Mouse (Mus musculus): ENCODE results near the gene Magi2. TPM values are rescaled to one million over a fixed set of nuclear protein-coding genes. Genes with fewer than 3 reads are reported as not detected.

Gene Magi2
- polyA plus RNA-seq, 1 experiment, result 0.18 TPM

DNA sequence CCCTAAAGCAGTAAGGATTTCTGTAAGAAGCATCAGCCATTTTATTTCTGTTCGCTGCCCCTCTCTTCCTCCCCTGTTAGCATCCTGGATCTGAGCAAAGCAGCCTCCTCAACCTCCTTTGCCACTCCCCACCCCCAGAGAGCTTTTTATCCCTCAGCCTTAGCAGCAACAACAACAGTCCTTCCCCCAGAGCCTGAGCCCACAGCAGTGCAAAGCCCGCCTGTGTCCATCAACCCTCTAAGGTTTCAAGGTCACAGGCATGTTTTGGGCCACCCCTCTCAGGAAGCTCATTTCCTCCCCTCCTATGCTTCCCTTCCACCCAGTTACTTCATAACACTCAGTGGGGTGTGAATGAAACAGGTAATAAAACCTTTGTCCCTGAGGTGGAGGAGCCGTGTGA is 1309.7 kb downstream of the Magi2 start:
- TF ChIP-seq FOSL1 (IDR thresholded peaks at IDR 0.05; ENCODE audit: insufficient read depth, low read length, poor library complexity, severe bottlenecking), result no peak
- TF ChIP-seq USF1 (IDR thresholded peaks at IDR 0.05; ENCODE audit: low read depth), result no peak
- TF ChIP-seq MAX (IDR thresholded peaks at IDR 0.05), result no peak
- no peak for TF ChIP-seq MYOD1 (IDR thresholded peaks at IDR 0.05; ENCODE audit: control insufficient read depth, insufficient read length, low read depth)
- no peak for TF ChIP-seq CEBPB (IDR thresholded peaks at IDR 0.05; ENCODE audit: low read depth)
- no peak for TF ChIP-seq MYOG (IDR thresholded peaks at IDR 0.05; ENCODE audit: control insufficient read depth, extremely low read depth, insufficient read length)
- TF ChIP-seq CTCF (IDR thresholded peaks at IDR 0.05; ENCODE audit: control insufficient read depth, insufficient read depth, insufficient read length), result no peak
- no peaks in the 10 kb centered on the region for H3K36me3 ChIP-seq (ENCODE audit: control insufficient read depth, insufficient read depth)
- no peaks in the 10 kb centered on the region for H3K79me3 ChIP-seq (ENCODE audit: low read depth)
- no peak overlapping the region for H3K4me3 ChIP-seq (ENCODE audit: insufficient read depth, poor library complexity, severe bottlenecking)
- H3ac ChIP-seq (ENCODE audit: control insufficient read depth, insufficient read length, low read depth), result no peak overlapping the region
- H3K27me3 ChIP-seq (ENCODE audit: control insufficient read depth, insufficient read depth, insufficient read length), result no peaks in the 10 kb centered on the region
- no peaks in the 10 kb centered on the region for H3K79me2 ChIP-seq (ENCODE audit: control insufficient read depth, insufficient read depth)

DNA sequence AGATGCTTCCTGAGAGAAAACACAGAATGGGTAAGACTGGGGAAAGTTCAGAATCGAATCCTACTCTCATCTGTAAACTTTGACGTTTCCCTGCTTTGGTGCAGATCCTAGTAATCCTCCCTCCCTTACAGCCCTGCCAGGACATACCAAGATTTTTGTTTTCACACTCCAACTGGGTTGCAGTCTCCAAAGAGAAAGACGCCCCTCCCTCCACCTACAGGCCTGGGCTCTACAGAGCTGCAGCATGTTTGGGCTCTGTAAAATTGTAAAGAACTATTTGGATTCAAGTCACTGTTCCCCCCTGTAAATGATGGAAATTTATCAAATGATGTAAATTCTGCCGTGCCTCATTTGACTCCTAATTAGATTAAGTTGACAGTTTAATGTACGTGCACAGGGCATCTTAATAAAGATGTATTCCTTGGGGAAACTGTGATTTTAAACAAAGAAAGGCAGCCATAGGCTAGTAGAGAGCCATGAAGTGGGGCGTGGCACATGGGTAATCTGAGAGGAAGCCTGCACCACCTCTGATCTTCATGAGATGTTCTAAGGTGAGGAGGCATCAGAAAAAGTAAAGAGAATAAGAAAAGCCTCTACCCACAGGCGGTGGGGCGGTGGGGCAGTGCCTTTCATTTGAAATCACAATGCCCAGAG is 1310.7 kb downstream of the Magi2 start:
- no peak overlapping the region for H3ac ChIP-seq (ENCODE audit: control insufficient read depth, insufficient read length, low read depth)
- H3K79me3 ChIP-seq (ENCODE audit: low read depth), result no peaks in the 10 kb centered on the region
- no peaks in the 10 kb centered on the region for H3K36me3 ChIP-seq (ENCODE audit: control insufficient read depth, insufficient read depth)
- no peak overlapping the region for H3K4me3 ChIP-seq (ENCODE audit: insufficient read depth, poor library complexity, severe bottlenecking)
- no peaks in the 10 kb centered on the region for H3K27me3 ChIP-seq (ENCODE audit: control insufficient read depth, insufficient read depth, insufficient read length)
- H3K79me2 ChIP-seq (ENCODE audit: control insufficient read depth, insufficient read depth), result no peaks in the 10 kb centered on the region
- TF ChIP-seq MYOD1 (IDR thresholded peaks at IDR 0.05; ENCODE audit: control insufficient read depth, insufficient read length, low read depth), result no peak
- TF ChIP-seq USF1 (IDR thresholded peaks at IDR 0.05; ENCODE audit: low read depth), result no peak
- no peak for TF ChIP-seq MYOG (IDR thresholded peaks at IDR 0.05; ENCODE audit: control insufficient read depth, extremely low read depth, insufficient read length)
- TF ChIP-seq CEBPB (IDR thresholded peaks at IDR 0.05; ENCODE audit: low read depth), result no peak
- no peak for TF ChIP-seq FOSL1 (IDR thresholded peaks at IDR 0.05; ENCODE audit: insufficient read depth, low read length, poor library complexity, severe bottlenecking)
- TF ChIP-seq CTCF (IDR thresholded peaks at IDR 0.05; ENCODE audit: control insufficient read depth, insufficient read depth, insufficient read length), result no peak
- no peak for TF ChIP-seq MAX (IDR thresholded peaks at IDR 0.05)

DNA sequence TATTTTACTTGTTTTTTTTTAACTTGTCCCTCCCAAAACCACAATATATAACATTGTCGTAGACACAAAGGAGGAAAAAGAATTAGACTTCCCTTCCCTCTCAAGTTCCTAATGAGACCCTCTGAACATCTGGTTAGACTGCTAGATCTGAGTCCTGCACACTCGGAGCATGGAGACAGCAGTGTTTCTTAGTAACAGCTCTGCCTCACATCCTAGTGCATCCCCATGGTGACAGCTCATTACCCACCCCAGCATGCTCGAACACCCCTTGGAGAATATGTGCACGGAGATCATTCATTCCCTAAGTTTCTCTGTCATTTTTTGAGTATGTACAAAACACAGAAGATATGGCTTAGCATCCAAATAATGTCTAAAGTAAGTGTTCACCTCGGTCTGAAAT is 1317.5 kb downstream of the Magi2 start:
- H3K79me3 ChIP-seq (ENCODE audit: low read depth), result no peaks in the 10 kb centered on the region
- TF ChIP-seq CEBPB (IDR thresholded peaks at IDR 0.05; ENCODE audit: low read depth) (no peak), FOSL1 (IDR thresholded peaks at IDR 0.05; ENCODE audit: insufficient read depth, low read length, poor library complexity, severe bottlenecking) (no peak), MYOG (IDR thresholded peaks at IDR 0.05; ENCODE audit: control insufficient read depth, extremely low read depth, insufficient read length) (no peak), MAX (IDR thresholded peaks at IDR 0.05) (no peak), CTCF (IDR thresholded peaks at IDR 0.05; ENCODE audit: control insufficient read depth, insufficient read depth, insufficient read length) (no peak), USF1 (IDR thresholded peaks at IDR 0.05; ENCODE audit: low read depth) (no peak), MYOD1 (IDR thresholded peaks at IDR 0.05; ENCODE audit: control insufficient read depth, insufficient read length, low read depth) (no peak)
- H3K36me3 ChIP-seq (ENCODE audit: control insufficient read depth, insufficient read depth), result no peaks in the 10 kb centered on the region
- H3ac ChIP-seq (ENCODE audit: control insufficient read depth, insufficient read length, low read depth), result no peak overlapping the region
- H3K79me2 ChIP-seq (ENCODE audit: control insufficient read depth, insufficient read depth), result no peaks in the 10 kb centered on the region
- H3K27me3 ChIP-seq (ENCODE audit: control insufficient read depth, insufficient read depth, insufficient read length), result no peaks in the 10 kb centered on the region
- no peak overlapping the region for H3K4me3 ChIP-seq (ENCODE audit: insufficient read depth, poor library complexity, severe bottlenecking)

DNA sequence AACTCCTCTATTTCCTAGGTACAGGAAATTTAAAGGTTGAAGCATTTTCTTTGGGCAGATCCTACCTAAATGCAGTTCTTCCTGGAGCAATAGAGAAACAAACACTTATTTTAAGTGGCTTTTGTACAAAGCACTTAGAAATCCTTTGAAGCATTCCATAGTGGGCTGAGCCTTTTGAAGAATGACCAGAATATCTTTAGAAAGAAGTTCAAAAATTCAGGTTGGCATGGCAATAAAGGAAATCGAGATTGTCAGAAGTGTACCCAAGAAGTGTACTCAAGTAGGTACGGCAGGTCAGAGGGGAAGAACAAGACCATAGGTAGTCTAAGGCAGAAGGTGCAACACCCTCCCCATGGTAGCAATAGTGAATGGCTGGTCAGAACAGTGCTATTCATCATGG is 1332.5 kb downstream of the Magi2 start:
- no peaks in the 10 kb centered on the region for H3K79me2 ChIP-seq (ENCODE audit: control insufficient read depth, insufficient read depth)
- no peak overlapping the region for H3K4me3 ChIP-seq (ENCODE audit: insufficient read depth, poor library complexity, severe bottlenecking)
- no peak overlapping the region for H3ac ChIP-seq (ENCODE audit: control insufficient read depth, insufficient read length, low read depth)
- TF ChIP-seq USF1 (IDR thresholded peaks at IDR 0.05; ENCODE audit: low read depth), result no peak
- TF ChIP-seq MYOG (IDR thresholded peaks at IDR 0.05; ENCODE audit: control insufficient read depth, extremely low read depth, insufficient read length), result no peak
- TF ChIP-seq MAX (IDR thresholded peaks at IDR 0.05), result no peak
- TF ChIP-seq CEBPB (IDR thresholded peaks at IDR 0.05; ENCODE audit: low read depth), result no peak
- no peak for TF ChIP-seq FOSL1 (IDR thresholded peaks at IDR 0.05; ENCODE audit: insufficient read depth, low read length, poor library complexity, severe bottlenecking)
- TF ChIP-seq CTCF (IDR thresholded peaks at IDR 0.05; ENCODE audit: control insufficient read depth, insufficient read depth, insufficient read length), result no peak
- no peak for TF ChIP-seq MYOD1 (IDR thresholded peaks at IDR 0.05; ENCODE audit: control insufficient read depth, insufficient read length, low read depth)
- H3K27me3 ChIP-seq (ENCODE audit: control insufficient read depth, insufficient read depth, insufficient read length), result no peaks in the 10 kb centered on the region
- no peaks in the 10 kb centered on the region for H3K79me3 ChIP-seq (ENCODE audit: low read depth)
- no peaks in the 10 kb centered on the region for H3K36me3 ChIP-seq (ENCODE audit: control insufficient read depth, insufficient read depth)

DNA sequence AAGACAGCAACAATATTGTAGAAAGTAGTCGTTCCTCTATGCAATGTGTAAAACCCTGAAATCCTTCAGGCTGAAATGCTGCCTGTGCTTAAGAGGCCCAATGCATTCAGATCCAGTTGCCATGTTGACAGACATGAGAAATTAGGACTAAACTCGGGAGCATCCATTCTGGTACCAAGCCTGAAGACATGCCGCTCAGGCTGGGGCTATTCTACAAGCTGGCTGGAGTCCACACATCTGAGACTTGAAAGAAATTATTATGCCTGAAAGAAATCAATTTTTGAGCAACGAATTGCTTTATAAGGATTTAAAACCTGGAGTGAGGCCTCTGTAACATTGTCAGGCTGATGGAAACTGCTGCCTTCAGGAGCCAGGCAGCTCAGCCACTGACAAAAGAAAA is 1333.0 kb downstream of the Magi2 start:
- H3K4me3 ChIP-seq (ENCODE audit: insufficient read depth, poor library complexity, severe bottlenecking), result no peak overlapping the region
- H3K79me2 ChIP-seq (ENCODE audit: control insufficient read depth, insufficient read depth), result no peaks in the 10 kb centered on the region
- H3K27me3 ChIP-seq (ENCODE audit: control insufficient read depth, insufficient read depth, insufficient read length), result no peaks in the 10 kb centered on the region
- H3ac ChIP-seq (ENCODE audit: control insufficient read depth, insufficient read length, low read depth), result no peak overlapping the region
- no peaks in the 10 kb centered on the region for H3K36me3 ChIP-seq (ENCODE audit: control insufficient read depth, insufficient read depth)
- no peaks in the 10 kb centered on the region for H3K79me3 ChIP-seq (ENCODE audit: low read depth)
- TF ChIP-seq USF1 (IDR thresholded peaks at IDR 0.05; ENCODE audit: low read depth), result no peak
- no peak for TF ChIP-seq CTCF (IDR thresholded peaks at IDR 0.05; ENCODE audit: control insufficient read depth, insufficient read depth, insufficient read length)
- TF ChIP-seq MAX (IDR thresholded peaks at IDR 0.05), result no peak
- TF ChIP-seq FOSL1 (IDR thresholded peaks at IDR 0.05; ENCODE audit: insufficient read depth, low read length, poor library complexity, severe bottlenecking), result no peak
- no peak for TF ChIP-seq MYOD1 (IDR thresholded peaks at IDR 0.05; ENCODE audit: control insufficient read depth, insufficient read length, low read depth)
- no peak for TF ChIP-seq MYOG (IDR thresholded peaks at IDR 0.05; ENCODE audit: control insufficient read depth, extremely low read depth, insufficient read length)
- TF ChIP-seq CEBPB (IDR thresholded peaks at IDR 0.05; ENCODE audit: low read depth), result no peak

All from C2C12 (cell line).